Mouse (Mus musculus) megakaryocyte, embryonic 14.5 days (primary cell): ENCODE results near the gene Lgals9.

ENCODE experiments used
- FLI1 ChIP-seq: IDR thresholded peaks from 2 replicates; pipeline ENCODE4 v1.6.1; 2012; ENCODE audit warnings: low read length, inconsistent platforms, mixed read lengths
- GATA1 ChIP-seq: IDR thresholded peaks from 3 replicates; pipeline ENCODE4 v1.6.1; 2012; ENCODE audit warnings: mixed read lengths, low read length, inconsistent platforms, borderline replicate concordance

DNA sequence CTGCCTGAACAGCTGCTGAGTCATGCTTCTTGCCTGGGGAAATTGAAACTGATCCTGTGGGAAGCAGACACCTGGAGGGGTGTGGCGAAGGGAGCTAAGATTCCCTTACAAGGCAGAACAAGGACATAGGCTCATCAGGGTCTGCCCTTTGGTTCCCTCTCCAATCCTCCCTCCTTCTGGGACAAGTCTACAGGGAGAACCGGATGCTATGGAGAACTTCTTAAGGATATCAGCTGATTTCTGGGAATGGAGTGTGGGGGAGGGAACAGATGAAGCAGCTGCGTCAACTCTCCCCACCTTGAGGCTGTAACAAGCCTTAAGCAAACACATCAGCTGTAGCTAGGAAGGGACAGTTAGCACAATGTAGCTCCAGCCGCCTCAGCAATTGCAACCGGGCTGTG is 17.8 kb upstream of the Lgals9 start:
- TF ChIP-seq FLI1 (no peak), GATA1 (no peak)
